Mouse (Mus musculus) MEL (cell line): Measurements from ENCODE around the gene Fcgr3. TPM values are rescaled to one million over a fixed set of nuclear protein-coding genes. Genes with fewer than 3 reads are reported as not detected.

ENCODE experiments used
- DNase-seq: peaks from one replicate; pipeline ENCODE4 v3.0.0; 2011; ENCODE audit warnings: low read depth, low spot score
- H3K27ac ChIP-seq: 2 replicates; pipeline ENCODE4 v1.5.1; 2012; ENCODE audit warnings: low read depth, mild to moderate bottlenecking, control low read depth, low read length, moderate library complexity; ENCODE audit not compliant: control insufficient read depth
- H3K27me3 ChIP-seq, 2 experiments: fragments of 150-350 bp in 1 of 2; sonication (generic) in 1 of 2; 2 replicates each; pipeline ENCODE4 v1.6.1; 2012; ENCODE audit warnings: low read length in 2 of 2, mild to moderate bottlenecking in 2 of 2, improper control_type of control experiment in 1 of 2, moderate library complexity in 1 of 2; ENCODE audit not compliant: insufficient read depth in 2 of 2, control insufficient read depth in 1 of 2
- H3K36me3 ChIP-seq, 2 experiments: 2 replicates each; pipeline ENCODE4 v1.6.1; 2012 to 2014; ENCODE audit warnings: low read length in 2 of 2, improper control_type of control experiment in 1 of 2, inconsistent platforms in 1 of 2, mild to moderate bottlenecking in 1 of 2; ENCODE audit not compliant: insufficient read depth in 2 of 2, control insufficient read depth in 1 of 2
- H3K4me1 ChIP-seq, 2 experiments: fragments of 150-350 bp in 1 of 2; sonication (generic) in 1 of 2; 2 replicates each; pipeline ENCODE4 v1.6.1; 2012; ENCODE audit warnings: low read length in 2 of 2, improper control_type of control experiment in 1 of 2, mild to moderate bottlenecking in 1 of 2; ENCODE audit not compliant: insufficient read depth in 2 of 2, control insufficient read depth in 1 of 2
- H3K4me3 ChIP-seq, 2 experiments: fragments of 150-350 bp in 1 of 2; sonication (generic) in 1 of 2; 2 replicates each; pipeline ENCODE4 v1.5.1; 2012; ENCODE audit warnings: low read depth in 2 of 2, low read length in 2 of 2, mild to moderate bottlenecking in 2 of 2, moderate library complexity in 2 of 2, control low read depth in 1 of 2, improper control_type of control experiment in 1 of 2; ENCODE audit not compliant: control insufficient read depth in 1 of 2, insufficient read depth in 1 of 2
- H3K79me2 ChIP-seq: 2 replicates; pipeline ENCODE4 v1.6.1; 2012; ENCODE audit warnings: mild to moderate bottlenecking, low read length, moderate library complexity; ENCODE audit not compliant: control insufficient read depth, poor library complexity, insufficient read depth
- H3K9ac ChIP-seq: 2 replicates; pipeline ENCODE4 v1.6.1; 2012; ENCODE audit warnings: low read depth, mild to moderate bottlenecking, control low read depth, low read length, moderate library complexity; ENCODE audit not compliant: control insufficient read depth, poor library complexity, severe bottlenecking
- H3K9me3 ChIP-seq: fragments of 150-350 bp; sonication (generic); replicated peaks from 2 replicates; pipeline ENCODE4 v1.6.1; 2012; ENCODE audit warnings: mild to moderate bottlenecking, low read length, improper control_type of control experiment, moderate library complexity; ENCODE audit not compliant: insufficient read depth
- CHD2 ChIP-seq: IDR thresholded peaks from 2 replicates; pipeline ENCODE4 v1.6.1; 2011; ENCODE audit warnings: low read length, improper control_type of control experiment
- JUND ChIP-seq: IDR thresholded peaks from 2 replicates; pipeline ENCODE4 v1.6.1; 2011; ENCODE audit warnings: low read depth, mild to moderate bottlenecking, improper control_type of control experiment, low read length
- MAX ChIP-seq: IDR thresholded peaks from 2 replicates; pipeline ENCODE4 v1.6.1; 2011; ENCODE audit warnings: low read length, improper control_type of control experiment
- MXI1 ChIP-seq: IDR thresholded peaks from 2 replicates; pipeline ENCODE4 v1.6.1; 2011; ENCODE audit warnings: mild to moderate bottlenecking, low read depth, low read length, improper control_type of control experiment
- POLR2AphosphoS5 ChIP-seq: IDR thresholded peaks from 2 replicates; pipeline ENCODE4 v1.6.1; 2012; ENCODE audit warnings: low read depth, borderline replicate concordance, mild to moderate bottlenecking, inconsistent platforms, low read length, moderate library complexity, mixed read lengths
- RCOR1 ChIP-seq: IDR thresholded peaks from 2 replicates; pipeline ENCODE4 v1.6.1; 2012; ENCODE audit warnings: low read depth, mild to moderate bottlenecking, inconsistent platforms, low read length, improper control_type of control experiment
- SIN3A ChIP-seq: IDR thresholded peaks from 2 replicates; pipeline ENCODE4 v1.6.1; 2012; ENCODE audit warnings: low read length, improper control_type of control experiment, inconsistent platforms
- SMC3 ChIP-seq: IDR thresholded peaks from 2 replicates; pipeline ENCODE4 v1.6.1; 2011; ENCODE audit warnings: low read depth, low read length, improper control_type of control experiment
- USF1 ChIP-seq: IDR thresholded peaks from 2 replicates; pipeline ENCODE4 v1.6.1; 2014; ENCODE audit warnings: low read depth, mild to moderate bottlenecking, inconsistent platforms, low read length, improper control_type of control experiment, moderate library complexity
- ZMIZ1 ChIP-seq: IDR thresholded peaks from 2 replicates; pipeline ENCODE4 v1.6.1; 2012; ENCODE audit warnings: low read depth, mild to moderate bottlenecking, inconsistent platforms, low read length, improper control_type of control experiment, moderate library complexity
- ZNF384 ChIP-seq: IDR thresholded peaks from 2 replicates; pipeline ENCODE4 v1.6.1; 2012; ENCODE audit warnings: low read depth, mild to moderate bottlenecking, inconsistent platforms, low read length, improper control_type of control experiment
- polyA plus RNA-seq, 2 experiments: library from polyadenylated mRNA; stranded (reverse) in 1 of 2; unstranded in 1 of 2; fragments of >175 nt in 1 of 2; fragments of >200 nt in 1 of 2; gene quantifications; 2 replicates each; pipeline versions ENCODE4 v1.2.1 to v1.2.4; 2012; ENCODE audit warnings: low replicate concordance in 2 of 2, low read depth in 1 of 2; ENCODE audit not compliant: insufficient read length in 2 of 2, insufficient read depth in 1 of 2, missing spikeins in 1 of 2
- total RNA-seq: library from RNA; depleted of rRNA; stranded (reverse); fragments of 300-350 nt; gene quantifications from 2 replicates; pipeline ENCODE4 v1.2.3, GENCODE M21; 2012; rRNA removed

The Fcgr3 gene
- total and polyA plus RNA-seq, 3 experiments, result 0.39 to 6.1 TPM; not detected in 1

DNA sequence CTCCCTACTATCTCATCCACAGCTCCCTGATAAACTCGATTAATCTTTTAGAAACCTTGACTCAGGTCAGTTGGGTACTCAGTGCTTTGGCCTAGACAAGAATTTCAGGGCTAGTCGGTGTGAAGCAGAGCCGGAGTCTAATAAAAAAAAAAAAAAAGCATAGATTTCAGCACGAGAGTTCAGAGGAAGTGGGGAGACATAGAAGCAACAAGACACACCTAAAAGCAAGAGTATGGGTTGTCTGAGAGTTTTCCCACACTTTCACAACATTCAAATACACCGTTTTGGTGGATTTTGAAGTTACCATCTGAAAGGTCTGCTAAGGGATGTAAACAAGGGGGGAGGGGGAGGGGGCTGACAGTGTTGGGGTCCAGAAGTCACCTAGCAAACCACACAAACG, 59.7 kb downstream of the Fcgr3 start:
- H3K4me3 ChIP-seq, result no peak overlapping the region
- H3K36me3 ChIP-seq, result no peaks in the 10 kb centered on the region
- no peak overlapping the region for H3K9ac ChIP-seq
- H3K27ac ChIP-seq, result no peak overlapping the region
- no peak for DNase-seq
- no peaks in the 10 kb centered on the region for H3K27me3 ChIP-seq
- TF ChIP-seq CHD2 (no peak), ZNF384 (no peak), MAX (no peak), MXI1 (no peak), JUND (no peak), ZMIZ1 (no peak), RCOR1 (no peak), SIN3A (no peak), USF1 (no peak), SMC3 (no peak), POLR2AphosphoS5 (no peak)
- H3K9me3 ChIP-seq, result no peaks in the 10 kb centered on the region
- H3K4me1 ChIP-seq, result no peaks in the 10 kb centered on the region
- H3K79me2 ChIP-seq, result no peaks in the 10 kb centered on the region

Other genes starting within 250 kb of the Fcgr3 start
- 11.7 and 14.3 TPM in 2 replicates for gene Atf6, start 197.2 kb downstream of the Fcgr3 start, total RNA-seq
- gene Atf6, start 197.2 kb downstream of the Fcgr3 start, polyA plus RNA-seq, result 10 to 100 TPM in 1 of 2 experiments, not detected in 1; 16.4 TPM
- 3.1 and 5.5 TPM in 2 replicates for gene Gm26620, start 179.9 kb downstream of the Fcgr3 start, total RNA-seq
- 1 to 10 TPM in 1 of 2 experiments, not detected in 1; 1.0 TPM for gene Gm26620, start 179.9 kb downstream of the Fcgr3 start, polyA plus RNA-seq
- 41.8 and 50.0 TPM in 2 replicates for gene Dusp12, start 179.4 kb downstream of the Fcgr3 start, total RNA-seq
- 10 to 100 TPM in 1 of 2 experiments, not detected in 1; 33.8 TPM for gene Dusp12, start 179.4 kb downstream of the Fcgr3 start, polyA plus RNA-seq
- gene Fcrlb, start 152.0 kb downstream of the Fcgr3 start, total RNA-seq, result not detected in 2 replicates
- gene Fcrlb, start 152.0 kb downstream of the Fcgr3 start, polyA plus RNA-seq, result not detected
- 0.12 and 0.39 TPM in 2 replicates for gene Fcrla, start 137.4 kb downstream of the Fcgr3 start, total RNA-seq
- gene Fcrla, start 137.4 kb downstream of the Fcgr3 start, polyA plus RNA-seq, result under 1 TPM in 1 of 2 experiments, not detected in 1; 0.18 TPM
- gene Fcgr2b, start 88.4 kb downstream of the Fcgr3 start, total RNA-seq, result 4.7 and 6.4 TPM in 2 replicates
- gene Fcgr2b, start 88.4 kb downstream of the Fcgr3 start, polyA plus RNA-seq, result 1 to 10 TPM in 1 of 2 experiments, not detected in 1; 8.2 TPM
- not detected in 2 replicates for gene Fcgr4, start 46.0 kb downstream of the Fcgr3 start, total RNA-seq
- not detected for gene Fcgr4, start 46.0 kb downstream of the Fcgr3 start, polyA plus RNA-seq
- 0.69 and 0.75 TPM in 2 replicates for gene Cfap126, start 49.0 kb upstream of the Fcgr3 start, total RNA-seq
- 1 to 10 TPM in 1 of 2 experiments, not detected in 1; 3.5 TPM for gene Cfap126, start 49.0 kb upstream of the Fcgr3 start, polyA plus RNA-seq
- gene Sdhc, start 85.7 kb upstream of the Fcgr3 start, total RNA-seq, result 79.4 and 88.2 TPM in 2 replicates
- gene Sdhc, start 85.7 kb upstream of the Fcgr3 start, polyA plus RNA-seq, result 100 to 1,000 TPM in 1 of 2 experiments, not detected in 1; 224 TPM
- gene Mpz, start 85.8 kb upstream of the Fcgr3 start, total RNA-seq, result 0.10 TPM in 1 of 2 replicates, not detected in the other
- under 1 TPM in 1 of 2 experiments, not detected in 1; 0.28 TPM for gene Mpz, start 85.8 kb upstream of the Fcgr3 start, polyA plus RNA-seq
- gene Pcp4l1, start 131.3 kb upstream of the Fcgr3 start, total RNA-seq, result not detected in 2 replicates
- not detected for gene Pcp4l1, start 131.3 kb upstream of the Fcgr3 start, polyA plus RNA-seq
- gene Nr1i3, start 149.0 kb upstream of the Fcgr3 start, total RNA-seq, result 1.4 and 1.7 TPM in 2 replicates
- gene Nr1i3, start 149.0 kb upstream of the Fcgr3 start, polyA plus RNA-seq, result under 1 TPM in 1 of 2 experiments, not detected in 1; 0.24 TPM
- 38.0 and 40.7 TPM in 2 replicates for gene Tomm40l, start 157.6 kb upstream of the Fcgr3 start, total RNA-seq
- gene Tomm40l, start 157.6 kb upstream of the Fcgr3 start, polyA plus RNA-seq, result 10 to 100 TPM in 1 of 2 experiments, not detected in 1; 43.4 TPM
- gene Apoa2, start 160.1 kb upstream of the Fcgr3 start, total RNA-seq, result not detected in 2 replicates
- gene Apoa2, start 160.1 kb upstream of the Fcgr3 start, polyA plus RNA-seq, result under 1 TPM in 1 of 2 experiments, not detected in 1; 0.15 TPM
- 0.36 and 0.62 TPM in 2 replicates for gene Fcer1g, start 169.4 kb upstream of the Fcgr3 start, total RNA-seq
- 1 to 10 TPM in 1 of 2 experiments, not detected in 1; 1.1 TPM for gene Fcer1g, start 169.4 kb upstream of the Fcgr3 start, polyA plus RNA-seq
- gene Adamts4, start 185.5 kb upstream of the Fcgr3 start, total RNA-seq, result not detected in 2 replicates
- under 1 TPM in 1 of 2 experiments, not detected in 1; 0.03 TPM for gene Adamts4, start 185.5 kb upstream of the Fcgr3 start, polyA plus RNA-seq
- gene Ndufs2, start 186.5 kb upstream of the Fcgr3 start, total RNA-seq, result 164 and 169 TPM in 2 replicates
- gene Ndufs2, start 186.5 kb upstream of the Fcgr3 start, polyA plus RNA-seq, result 100 to 1,000 TPM; 292 to 415 TPM
- gene B4galt3, start 205.4 kb upstream of the Fcgr3 start, total RNA-seq, result 16.5 and 16.8 TPM in 2 replicates
- 10 to 100 TPM in 1 of 2 experiments, not detected in 1; 33.1 TPM for gene B4galt3, start 205.4 kb upstream of the Fcgr3 start, polyA plus RNA-seq
- 21.5 and 27.0 TPM in 2 replicates for gene Ppox, start 216.3 kb upstream of the Fcgr3 start, total RNA-seq
- gene Ppox, start 216.3 kb upstream of the Fcgr3 start, polyA plus RNA-seq, result 10 to 100 TPM in 1 of 2 experiments, not detected in 1; 63.6 TPM
- 10.0 and 11.3 TPM in 2 replicates for gene Usp21, start 223.1 kb upstream of the Fcgr3 start, total RNA-seq
- gene Usp21, start 223.1 kb upstream of the Fcgr3 start, polyA plus RNA-seq, result 10 to 100 TPM in 1 of 2 experiments, not detected in 1; 66.4 TPM
- gene Ufc1, start 230.1 kb upstream of the Fcgr3 start, total RNA-seq, result 100 and 101 TPM in 2 replicates
- 100 to 1,000 TPM in 1 of 2 experiments, 10 to 100 TPM in 1; 71.0 to 408 TPM for gene Ufc1, start 230.1 kb upstream of the Fcgr3 start, polyA plus RNA-seq